In the genomic region with DNA sequence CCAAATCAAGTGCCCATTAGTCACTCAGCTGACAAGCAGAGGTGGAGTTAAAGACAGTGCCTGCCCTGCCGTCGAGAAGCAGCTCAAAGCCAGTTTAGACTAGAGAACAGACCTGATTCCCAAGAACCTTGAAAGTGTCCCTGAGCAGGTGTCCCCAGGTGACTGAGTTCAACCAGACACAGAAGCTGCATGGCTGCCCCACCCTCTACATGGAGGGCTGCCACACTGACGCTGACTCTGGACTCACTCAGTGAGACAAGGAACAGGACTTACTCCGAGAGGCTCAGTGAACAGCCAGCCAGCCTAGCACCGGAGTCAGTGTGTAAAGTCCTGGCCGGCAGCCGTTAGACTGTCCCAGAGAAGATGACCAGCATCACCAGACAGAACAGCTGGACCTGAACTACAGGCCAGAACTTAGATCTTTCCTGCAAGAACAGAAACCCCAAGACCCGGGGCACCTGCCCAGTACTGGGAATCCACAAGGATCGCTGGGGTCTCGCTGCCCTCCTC, we compare ENCODE assay signal across 18 mouse cellular contexts.
DNase-seq lines count a peak whose midpoint lies in the region; ATAC-seq and TF ChIP-seq lines count a peak whose summit lies in the region.
"Had no signal": no experiment of that assay in that cellular context is flagged by ENCODE, and none has a peak within 500 bp of the region (broad histone marks: within the 10 kb centered on the region; RNA-seq: fewer than 3 reads in every experiment).

No protein-coding gene starts in this region.

- H3K4me2 ChIP-seq in heart, embryonic 11.5 days = no peak overlapping the region
- no peak overlapping the region for H3K4me2 ChIP-seq in kidney, embryonic 15.5 days
- H3K4me2 ChIP-seq: hindbrain, embryonic 13.5 days; limb, embryonic 12.5 days; liver, embryonic 12.5 days; lung, embryonic 15.5 days; midbrain, embryonic 12.5 days; neural tube, embryonic 12.5 days had no signal

- peak overlapping the region; percentile 26; the same call in 1 of the 2 replicates for H3K27ac ChIP-seq in heart, adult 2 months
- no peak overlapping the region for H3K27ac ChIP-seq in heart, embryonic 11.5 days (ENCODE audit: low read depth, low read length)
- no peak overlapping the region for H3K27ac ChIP-seq in kidney, adult 2 months (ENCODE audit: insufficient read depth, low read depth, low read length)
- no peak overlapping the region for H3K27ac ChIP-seq in kidney, embryonic 15.5 days
- H3K27ac ChIP-seq in limb, embryonic 10.5 days = peak overlapping the region; percentile 47
- H3K27ac ChIP-seq: hindbrain, embryonic 13.5 days; limb, embryonic 12.5 days; liver, embryonic 12.5 days; lung, embryonic 15.5 days; midbrain, embryonic 12.5 days; neural tube, embryonic 12.5 days had no signal

- no peak overlapping the region for H3K9ac ChIP-seq in heart, adult 2 months (ENCODE audit: low read depth, low read length)
- H3K9ac ChIP-seq in heart, embryonic 11.5 days (ENCODE audit: low read depth, low read length) = no peak overlapping the region
- no peak overlapping the region for H3K9ac ChIP-seq in kidney, embryonic 15.5 days
- H3K9ac ChIP-seq: hindbrain, embryonic 13.5 days; limb, embryonic 12.5 days; liver, embryonic 12.5 days; lung, embryonic 15.5 days; midbrain, embryonic 12.5 days; neural tube, embryonic 12.5 days had no signal

- no peak for TF ChIP-seq CTCF in heart, adult 2 months (IDR thresholded peaks at IDR 0.05)
- no peak for TF ChIP-seq CTCF in kidney, adult 2 months (conservative IDR thresholded peaks at IDR 0.05; ENCODE audit: insufficient read depth, insufficient read length, low read depth, low read length)

- H3K27me3 ChIP-seq in heart, adult 2 months (ENCODE audit: control insufficient read depth, insufficient read depth, low read length) = no peaks in the 10 kb centered on the region
- H3K27me3 ChIP-seq in heart, embryonic 11.5 days (ENCODE audit: control insufficient read depth, insufficient read depth, low read length) = peaks cover 7% of the 10 kb centered on the region; the same call in 1 of the 2 replicates
- H3K27me3 ChIP-seq in kidney, adult 2 months (replicated peaks; ENCODE audit: control insufficient read depth, insufficient read depth, low read length) = no peaks in the 10 kb centered on the region
- no peaks in the 10 kb centered on the region; the same call in 1 of the 2 replicates for H3K27me3 ChIP-seq in kidney, embryonic 15.5 days
- peaks cover 42% of the 10 kb centered on the region for H3K27me3 ChIP-seq in limb, embryonic 10.5 days (ENCODE audit: low read depth, poor library complexity, severe bottlenecking)
- H3K27me3 ChIP-seq: lung, embryonic 15.5 days; neural tube, embryonic 12.5 days; Patski had no signal

- no peak overlapping the region for H3K4me3 ChIP-seq in heart, adult 2 months
- no peak overlapping the region for H3K4me3 ChIP-seq in heart, embryonic 11.5 days (ENCODE audit: low read depth, low read length)
- no peak overlapping the region for H3K4me3 ChIP-seq in kidney, adult 2 months (ENCODE audit: insufficient read depth, low read depth, low read length)
- H3K4me3 ChIP-seq in kidney, embryonic 15.5 days (replicated peaks) = no peak overlapping the region
- H3K4me3 ChIP-seq in limb, embryonic 10.5 days = no peak overlapping the region
- H3K4me3 ChIP-seq: hindbrain, embryonic 13.5 days; limb, embryonic 12.5 days; liver, embryonic 12.5 days; lung, embryonic 15.5 days; midbrain, embryonic 12.5 days; neural tube, embryonic 12.5 days had no signal

- intact Hi-C loops in heart, adult 2 months (cut with DNase I) = loop anchor here (10.0 kb wide), 1 partner anchor 115 kb away; no protein-coding TSS in a partner anchor
- intact Hi-C loops in left cerebral cortex, postnatal 10 days (cut with DNase I) = no loop called here

- WGBS in heart, adult 2 months = 63% methylated on average over 10 of the region's 10 CpGs
- 62% methylated on average over 10 of the region's 10 CpGs for WGBS in heart, embryonic 11.5 days (ENCODE audit: insufficient replicate concordance)
- WGBS in kidney, adult 2 months = 57% methylated on average over 10 of the region's 10 CpGs
- 56% methylated on average over 10 of the region's 10 CpGs for WGBS in kidney, embryonic 15.5 days
- WGBS in limb, embryonic 10.5 days = 66% methylated on average over 10 of the region's 10 CpGs

- no peaks in the 10 kb centered on the region for H3K9me3 ChIP-seq in heart, embryonic 11.5 days (replicated peaks; ENCODE audit: control insufficient read depth, low read length)
- no peaks in the 10 kb centered on the region for H3K9me3 ChIP-seq in kidney, embryonic 15.5 days (replicated peaks)
- no peaks in the 10 kb centered on the region for H3K9me3 ChIP-seq in limb, embryonic 10.5 days (replicated peaks)
- H3K9me3 ChIP-seq: hindbrain, embryonic 13.5 days; limb, embryonic 12.5 days; liver, embryonic 12.5 days; lung, embryonic 15.5 days; midbrain, embryonic 12.5 days; neural tube, embryonic 12.5 days had no signal

- peaks cover 11% of the 10 kb centered on the region for H3K4me1 ChIP-seq in heart, adult 2 months (ENCODE audit: control insufficient read depth, insufficient read depth, low read length)
- peaks cover 6% of the 10 kb centered on the region; the same call in 1 of the 2 replicates for H3K4me1 ChIP-seq in heart, embryonic 11.5 days (ENCODE audit: control insufficient read depth, insufficient read depth, low read length)
- H3K4me1 ChIP-seq in kidney, adult 2 months (ENCODE audit: control insufficient read depth, insufficient read depth, low read length) = peaks cover 8% of the 10 kb centered on the region; the same call in 1 of the 2 replicates
- peaks cover 38% of the 10 kb centered on the region for H3K4me1 ChIP-seq in kidney, embryonic 15.5 days
- peaks cover 29% of the 10 kb centered on the region for H3K4me1 ChIP-seq in limb, embryonic 10.5 days
- H3K4me1 ChIP-seq: liver, embryonic 12.5 days had no signal

- TF ChIP-seq EP300 in heart, adult 2 months (IDR thresholded peaks at IDR 0.05; ENCODE audit: insufficient read depth, low read depth, low read length) = no peak

- H3K79me2 ChIP-seq in heart, adult 2 months (replicated peaks; ENCODE audit: control insufficient read depth, insufficient read depth, low read length) = no peaks in the 10 kb centered on the region

- no peak for ATAC-seq in heart, embryonic 11.5 days (replicated peaks; ENCODE audit: insufficient number of reproducible peaks, low FRiP score, low TSS enrichment)
- ATAC-seq in kidney, embryonic 15.5 days (replicated peaks; ENCODE audit: low FRiP score) = no peak
- ATAC-seq: forebrain, embryonic 14.5 days; liver, embryonic 12.5 days; Patski had no signal

- peak; percentile 29 to 34 for DNase-seq in heart, adult 2 months
- DNase-seq in kidney, adult 2 months = peak; percentile 25
- DNase-seq in ES-CJ7 (ENCODE audit: low read depth, low spot score) = peak; percentile 32
- DNase-seq in limb, embryonic 10.5 days (ENCODE audit: low spot score) = no peak
- no peak for DNase-seq in left cerebral cortex, postnatal 10 days (ENCODE audit: extremely low spot score in 1 of 2, low spot score in 2 of 2)
- DNase-seq: adrenal gland, postnatal 10 days; cerebellum, adult 9-10 months; gastrocnemius, postnatal 14 days had no signal

- no peak for TF ChIP-seq POLR2A in heart, adult 2 months (IDR thresholded peaks at IDR 0.05; ENCODE audit: insufficient read depth, low read depth, low read length)
- TF ChIP-seq POLR2A in kidney, adult 2 months (IDR thresholded peaks at IDR 0.05; ENCODE audit: low read depth, low read length) = no peak

- H3K36me3 ChIP-seq in heart, adult 2 months (ENCODE audit: control insufficient read depth, insufficient read depth, low read length) = no peaks in the 10 kb centered on the region
- H3K36me3 ChIP-seq in heart, embryonic 11.5 days (ENCODE audit: control insufficient read depth, insufficient read depth, low read length) = no peaks in the 10 kb centered on the region
- no peaks in the 10 kb centered on the region for H3K36me3 ChIP-seq in kidney, adult 2 months (ENCODE audit: control insufficient read depth, insufficient read depth, low read length)
- no peaks in the 10 kb centered on the region for H3K36me3 ChIP-seq in kidney, embryonic 15.5 days
- H3K36me3 ChIP-seq in limb, embryonic 10.5 days = no peaks in the 10 kb centered on the region
- H3K36me3 ChIP-seq: hindbrain, embryonic 13.5 days; limb, embryonic 12.5 days; liver, embryonic 12.5 days; lung, embryonic 15.5 days; midbrain, embryonic 12.5 days; neural tube, embryonic 12.5 days had no signal

Comparison
In these comparisons a context has a peak if more than half of its experiments do, and no peak if none do; other contexts are left out.
1. H3K27ac ChIP-seq: peak in heart, adult 2 months (single experiment) and limb, embryonic 10.5 days (single experiment); none in heart, embryonic 11.5 days (single experiment), kidney, adult 2 months (single experiment) and kidney, embryonic 15.5 days (single experiment).
2. DNase-seq: peak in heart, adult 2 months (2 of 2), kidney, adult 2 months (single experiment) and ES-CJ7 (single experiment); none in limb, embryonic 10.5 days (single experiment) and left cerebral cortex, postnatal 10 days (0 of 2).